Mouse (Mus musculus): ENCODE measurements at regions not wholly inside any gene's neighbourhood (a gene's known extent, or its start where the extent isn't known, plus 50 kb on each side); places are given as distances from the start of the nearest gene placed in this dataset.

- TF ChIP-seq GATA1 (IDR thresholded peaks at IDR 0.05; ENCODE audit: borderline replicate concordance, low read length) (no peak), FLI1 (IDR thresholded peaks at IDR 0.05; ENCODE audit: low read length) (no peak)
Observed at GRCm38 (mm10) chr1:186236267-186237020, 119.3 kb upstream of the Lyplal1 start.

Data from megakaryocyte, embryonic 14.5 days (primary cell).